Mouse (Mus musculus) left cerebral cortex, postnatal 14 days (tissue): ENCODE results near the gene Fbh1. TPM values are rescaled to one million over a fixed set of nuclear protein-coding genes. Genes with fewer than 3 reads are reported as not detected.
"Not testable (repeated sequence)": the region's sequence is repeated elsewhere in the genome, so short reads cannot be mapped to it uniquely, and the experiment has no call there.

ENCODE experiments used
- DNase-seq, 2 experiments: peaks; one replicate each; pipeline ENCODE4 v3.0.0; 2021 to 2022; ENCODE audit warnings: low spot score in 2 of 2, mixed read lengths in 1 of 2
- intact Hi-C: fragments of 180-260 bp; cut with DNase I; formaldehyde crosslinking; loops from one replicate; pipeline ENCODE4 v1.15.1; 2025
- total RNA-seq, 2 experiments: library from RNA; stranded (reverse); gene quantifications; 2 replicates each; pipeline ENCODE4 v1.2.3; 2021

Gene Fbh1
- total RNA-seq, 2 experiments from 2014 or later: 83.2 to 94.7 TPM

DNA sequence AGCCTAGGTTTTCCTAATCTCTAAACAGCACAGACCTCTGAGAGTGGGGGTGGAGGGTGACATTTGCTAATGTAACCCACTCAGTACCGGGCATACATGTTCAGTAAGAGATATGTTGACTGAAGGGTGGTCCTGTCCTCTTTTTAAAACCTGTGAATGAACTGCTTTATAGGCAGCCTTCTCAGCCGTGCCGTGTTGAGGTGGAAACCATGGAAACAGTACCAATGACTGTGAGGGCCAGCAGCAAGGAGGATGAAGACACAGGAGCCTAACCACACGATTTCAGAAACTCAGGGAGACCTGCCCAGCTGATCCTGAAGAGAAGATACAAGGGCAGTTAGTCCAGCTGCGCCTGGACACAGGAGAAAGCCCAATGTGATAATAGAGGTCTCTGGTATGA, 44.4 kb downstream of the Fbh1 start:
- intact Hi-C loops: no loop called here
- peak in 1 of 2 experiments; percentile 18 for DNase-seq

DNA sequence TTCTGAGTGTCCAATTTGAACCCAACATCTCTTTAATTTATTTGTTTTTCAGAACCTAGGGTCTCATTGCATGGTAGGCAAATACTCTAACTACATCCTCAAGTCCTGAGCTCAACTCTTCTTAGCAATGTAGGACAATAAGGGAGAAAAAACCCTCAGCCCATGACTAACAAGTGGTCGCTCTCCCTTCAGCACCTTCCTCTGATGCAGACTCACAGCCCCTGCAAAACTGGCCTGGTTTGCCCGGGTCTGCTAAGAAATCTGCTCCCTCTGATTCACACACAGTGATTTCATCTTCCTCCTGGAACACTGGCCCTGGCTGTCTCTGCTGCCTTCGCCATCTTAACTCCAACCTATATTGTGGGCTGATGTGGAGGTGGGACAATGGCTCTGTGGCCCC, 48.3 kb downstream of the Fbh1 start:
- intact Hi-C loops: no loop called here
- DNase-seq: no peak

DNA sequence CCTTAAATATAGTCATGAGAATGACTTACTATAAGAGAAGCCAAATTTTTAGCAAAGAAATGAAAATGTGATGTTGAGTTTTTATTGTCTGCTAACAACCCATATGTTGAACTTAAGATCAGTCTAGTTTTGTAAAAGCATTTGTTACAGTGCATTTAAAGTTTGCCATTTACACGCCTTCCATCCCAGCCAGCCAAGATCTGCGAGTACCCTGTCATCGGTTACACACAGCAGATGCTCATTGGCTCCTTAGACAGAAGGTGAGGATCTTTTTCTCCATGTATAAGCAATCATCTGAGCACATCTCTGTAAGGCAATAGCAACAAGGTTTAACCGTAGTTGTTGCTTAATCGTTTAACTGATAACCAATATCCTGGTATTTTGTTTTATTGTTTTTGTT, 49.8 kb downstream of the Fbh1 start:
- DNase-seq: no peak
- intact Hi-C loops: no loop called here

DNA sequence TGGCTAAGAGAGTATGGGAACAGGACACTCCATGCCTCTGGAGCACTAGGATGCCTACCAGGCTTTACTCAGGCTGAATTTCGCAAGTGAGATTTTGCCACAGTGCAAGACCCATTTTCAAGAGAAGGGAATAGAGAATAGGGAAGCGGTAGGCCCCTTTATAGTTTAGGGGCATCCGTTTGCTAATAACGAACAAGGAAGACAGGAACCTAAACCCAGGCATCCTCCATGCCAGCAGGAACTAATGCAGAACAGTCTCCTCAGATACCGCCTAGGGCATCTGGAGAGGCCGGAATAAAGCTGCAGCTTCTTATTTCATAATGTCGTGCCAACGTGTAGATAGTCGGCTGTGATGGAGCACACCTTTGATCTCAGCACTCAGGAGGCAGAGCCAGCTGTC, 54.8 kb downstream of the Fbh1 start:
- intact Hi-C loops: no loop called here
- no peak for DNase-seq

DNA sequence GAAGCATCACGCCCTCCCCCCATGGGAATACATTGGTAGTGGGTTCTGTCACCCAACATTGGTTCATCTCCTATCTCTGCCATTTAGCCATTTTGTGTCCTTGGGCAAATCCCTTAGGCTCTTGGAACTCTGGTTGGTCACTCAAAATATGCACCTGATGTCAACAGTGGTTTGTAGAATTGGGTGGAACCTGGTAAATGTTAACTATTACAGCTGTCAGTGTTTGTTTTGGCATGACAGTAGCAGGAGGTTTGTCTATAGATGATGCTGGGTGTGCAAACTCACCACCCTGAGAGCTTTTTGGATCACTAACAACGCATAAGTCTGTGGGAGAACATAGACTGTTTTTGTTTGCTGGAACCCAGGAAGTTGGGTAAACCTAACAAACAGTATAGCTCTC, 58.8 kb downstream of the Fbh1 start:
- DNase-seq: no peak
- intact Hi-C loops: no loop called here

DNA sequence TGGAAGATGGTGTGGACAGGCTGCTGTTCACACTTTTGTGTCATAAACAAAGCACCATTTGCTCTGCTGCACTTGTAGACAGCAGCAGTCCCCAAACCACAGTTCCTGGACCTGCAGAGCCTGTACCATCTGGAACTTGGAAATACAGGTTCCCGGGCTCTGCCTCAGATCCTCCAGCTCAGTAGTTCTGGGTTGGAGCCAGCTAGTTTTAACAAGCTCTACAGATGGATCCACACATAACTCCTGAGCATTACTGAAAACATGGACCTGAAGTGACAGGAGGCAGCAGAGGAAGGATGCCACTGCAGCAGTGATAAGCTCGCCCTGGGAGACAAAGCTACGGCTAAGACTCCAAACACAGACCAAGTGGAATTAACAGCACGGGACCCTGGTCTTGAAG, 62.8 kb downstream of the Fbh1 start:
- intact Hi-C loops: no loop called here
- DNase-seq: peak; percentile 51 to 84

DNA sequence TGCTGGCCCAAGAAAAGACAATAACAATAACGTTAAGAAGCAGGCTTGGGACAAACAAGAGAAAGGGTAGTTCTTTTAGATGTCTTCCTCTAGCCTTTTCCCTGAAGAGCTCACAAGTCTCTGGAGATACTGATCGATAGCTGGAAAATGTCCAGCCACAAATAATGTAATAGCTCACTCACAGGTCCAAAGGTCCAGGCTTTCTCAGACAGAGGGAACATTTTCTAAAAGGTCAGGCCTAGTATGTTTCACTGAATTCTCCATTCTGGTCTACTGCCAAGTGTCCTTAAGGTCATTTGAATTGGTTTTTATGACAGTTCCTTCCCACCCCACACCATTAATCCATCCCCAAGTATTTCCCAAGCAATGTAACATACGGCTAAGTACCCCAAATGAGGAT, 64.4 kb downstream of the Fbh1 start:
- no peak for DNase-seq
- intact Hi-C loops: no loop called here

DNA sequence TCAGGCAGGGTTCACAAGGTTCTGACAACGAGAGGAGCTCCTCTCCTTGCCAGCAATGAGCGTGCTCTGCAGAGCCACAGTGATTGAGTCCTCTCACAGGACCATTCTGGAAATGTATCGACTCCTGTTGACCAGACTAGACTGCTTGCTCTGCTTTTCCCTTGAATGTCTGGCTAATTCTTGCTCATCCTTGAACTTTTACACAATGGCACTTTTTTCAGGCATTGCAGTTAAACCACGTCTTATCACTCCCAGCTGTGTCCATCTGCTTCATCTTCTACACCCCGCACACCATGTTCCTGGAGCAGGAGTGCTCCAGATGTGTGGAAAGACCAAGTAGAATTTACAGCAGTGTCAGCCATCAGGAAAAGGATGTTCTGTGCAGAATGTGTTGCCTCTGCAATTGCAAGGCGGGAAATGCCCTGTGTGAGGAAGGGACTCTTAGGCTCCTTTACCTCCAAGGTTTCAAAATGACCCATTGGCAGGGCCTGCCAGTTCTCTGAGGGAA, 64.8 kb downstream of the Fbh1 start:
- no peak for DNase-seq
- intact Hi-C loops: no loop called here

DNA sequence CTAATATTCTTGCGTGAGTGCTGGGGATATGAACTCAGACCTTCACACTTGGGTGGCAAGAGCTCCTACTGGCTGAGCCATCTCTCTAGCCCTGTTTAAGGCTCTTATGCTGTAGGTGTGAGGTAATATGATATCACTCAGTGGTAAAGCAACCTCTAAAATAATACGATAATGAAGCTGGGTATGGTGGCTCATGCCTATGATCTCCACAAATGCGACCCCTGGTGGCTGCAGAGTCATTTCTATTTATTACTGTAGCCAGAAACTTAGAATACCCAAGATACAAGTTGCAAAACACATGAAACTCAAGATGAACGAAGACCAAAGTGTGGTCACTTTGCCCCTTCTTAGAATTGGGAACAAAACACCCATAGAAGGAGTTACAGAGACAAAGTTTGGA, 67.3 kb downstream of the Fbh1 start:
- DNase-seq, intact Hi-C loops: not testable (repeated sequence)

DNA sequence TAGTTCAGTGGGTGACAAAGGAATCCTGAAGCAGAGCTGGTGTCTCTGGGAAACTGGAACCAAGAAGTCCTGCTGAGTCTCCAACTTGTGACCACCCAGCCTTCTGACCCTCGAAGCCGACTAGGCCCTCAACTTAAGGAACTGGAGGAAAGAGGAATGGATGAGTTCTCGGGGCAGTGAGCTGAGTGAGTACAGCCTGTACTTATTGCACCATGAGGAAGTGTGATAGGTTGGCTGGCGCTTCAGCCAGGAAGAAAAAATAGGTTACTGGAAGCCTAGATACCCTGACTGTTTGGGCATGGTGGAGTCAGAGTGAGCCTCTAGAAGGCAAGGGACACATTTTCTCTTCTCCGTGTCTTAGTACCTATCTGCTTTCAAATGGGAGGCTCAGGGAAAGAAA, 68.8 kb downstream of the Fbh1 start:
- DNase-seq: peak in 1 of 2 experiments; percentile 16
- intact Hi-C loops: no loop called here

DNA sequence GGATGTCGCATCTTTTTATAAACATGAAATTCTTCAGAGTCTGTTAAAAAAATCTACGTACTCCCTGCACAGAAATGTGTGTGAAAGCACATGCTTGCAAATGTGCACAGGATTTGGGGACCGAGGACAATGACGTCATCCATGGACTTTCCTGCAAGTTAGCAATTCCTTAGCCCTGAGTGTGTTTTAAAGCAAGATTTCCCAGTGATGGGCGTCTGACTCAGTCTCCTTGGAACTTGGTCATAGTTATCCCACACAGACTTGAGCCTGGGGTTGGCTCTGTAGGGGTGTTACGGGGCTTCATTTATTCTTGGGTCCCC, 70.7 kb downstream of the Fbh1 start:
- intact Hi-C loops: no loop called here
- peak in 1 of 2 experiments; percentile 10 for DNase-seq

DNA sequence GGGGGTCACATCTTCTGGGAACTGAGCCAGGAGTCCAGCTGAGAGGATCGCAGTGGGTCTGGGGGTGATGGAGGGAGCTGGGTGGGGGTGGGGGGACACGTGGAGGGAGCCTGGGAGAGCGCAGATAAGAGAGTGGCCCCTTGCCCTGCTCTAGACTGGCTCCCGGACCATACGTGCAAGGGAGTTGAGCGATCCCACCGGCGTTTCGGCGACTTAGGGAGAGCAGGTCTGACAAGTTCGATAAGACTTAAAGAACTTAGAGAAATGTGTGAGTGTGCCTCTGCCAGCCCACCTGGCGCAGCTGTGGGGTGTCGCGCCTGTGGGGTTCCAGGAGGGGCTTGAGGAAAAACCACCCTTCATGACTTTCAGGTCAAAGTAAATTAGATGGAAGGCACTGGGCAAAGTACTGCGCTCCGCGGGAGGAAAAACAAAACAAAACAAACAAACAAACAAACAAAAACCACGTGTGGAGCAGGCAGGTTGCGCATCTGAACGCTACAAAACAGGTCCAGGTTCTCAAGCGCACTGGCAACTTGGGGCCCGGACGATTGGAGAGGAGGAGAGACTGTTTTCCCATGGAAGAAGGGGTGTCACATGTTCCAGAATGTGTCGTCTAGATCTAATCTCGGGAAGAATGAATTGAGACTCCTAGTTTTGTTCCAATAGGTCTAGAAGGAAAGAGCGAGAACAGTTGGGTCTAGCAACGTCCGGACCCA, 71.2 kb downstream of the Fbh1 start:
- peak in 1 of 2 experiments; percentile 32 for DNase-seq
- intact Hi-C loops: no loop called here

DNA sequence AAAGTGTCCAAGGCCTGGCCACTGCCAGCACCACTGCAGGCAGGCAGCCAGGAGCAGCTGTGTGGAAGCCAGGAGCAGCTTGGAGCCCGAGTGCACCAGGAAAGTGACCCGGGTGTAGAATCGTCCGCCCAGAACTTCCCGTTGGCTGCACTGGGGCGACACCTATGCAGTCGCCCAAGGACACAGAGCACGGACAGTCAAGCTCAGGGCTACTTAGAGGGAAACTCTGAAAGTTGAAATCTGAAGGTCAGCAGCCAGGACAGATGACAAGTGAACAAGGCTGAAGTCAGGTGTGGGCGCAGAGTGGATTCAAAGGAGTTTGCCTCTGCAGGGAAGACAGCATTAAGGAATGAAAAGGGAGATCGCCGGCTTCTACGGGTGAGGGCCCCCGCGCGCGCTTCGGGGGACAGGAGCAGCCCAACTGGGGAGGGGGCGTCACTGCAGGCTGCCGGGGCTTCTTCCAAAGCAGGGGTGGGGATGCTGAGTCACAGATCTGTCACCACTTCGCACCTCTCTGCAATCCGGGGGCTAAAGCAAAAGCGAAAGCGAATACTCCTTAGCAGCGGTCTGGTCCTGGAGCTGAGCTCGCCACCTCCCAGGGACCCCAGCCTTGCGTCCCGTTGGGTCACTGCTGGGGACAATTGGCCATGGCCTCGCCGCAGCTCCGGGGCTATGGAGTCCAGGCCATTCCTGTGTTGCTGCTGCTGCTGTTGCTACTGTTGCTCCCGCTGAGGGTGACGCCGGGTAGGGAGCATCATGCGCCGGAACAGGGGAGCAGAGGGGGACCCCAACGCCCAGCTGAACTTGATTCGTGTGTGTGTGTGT, 72.0 kb downstream of the Fbh1 start, which contains the start of gene Il15ra:
TSS of gene Il15ra (plus strand) at position 90 of the 825 bp plus-strand sequence.
- DNase-seq: peak; percentile 44 to 49

DNA sequence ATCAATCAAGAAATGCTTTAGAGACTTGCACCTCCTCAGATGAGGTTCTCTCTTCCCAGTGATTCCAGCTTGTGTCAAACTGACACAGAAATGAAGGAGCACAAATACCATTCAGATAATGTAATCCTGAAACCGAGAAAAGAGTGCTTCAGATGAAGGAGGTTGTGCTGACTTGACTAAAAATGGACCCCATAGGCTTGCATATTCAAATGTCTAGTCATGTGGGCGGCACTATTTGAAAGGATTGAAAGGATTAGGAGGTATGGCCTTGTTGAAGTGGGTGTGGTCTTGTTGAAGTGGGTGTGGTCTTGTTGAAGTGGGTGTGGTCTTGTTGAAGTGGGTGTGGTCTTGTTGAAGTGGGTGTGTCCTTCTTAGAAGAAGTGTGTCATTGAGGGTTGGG, 77.5 kb downstream of the Fbh1 start:
- no peak for DNase-seq
- intact Hi-C loops: no loop called here

More for the DNA sequence above, 72.0 kb downstream of the Fbh1 start, which contains the start of gene Il15ra:
- intact Hi-C loops: no loop called here

DNA sequence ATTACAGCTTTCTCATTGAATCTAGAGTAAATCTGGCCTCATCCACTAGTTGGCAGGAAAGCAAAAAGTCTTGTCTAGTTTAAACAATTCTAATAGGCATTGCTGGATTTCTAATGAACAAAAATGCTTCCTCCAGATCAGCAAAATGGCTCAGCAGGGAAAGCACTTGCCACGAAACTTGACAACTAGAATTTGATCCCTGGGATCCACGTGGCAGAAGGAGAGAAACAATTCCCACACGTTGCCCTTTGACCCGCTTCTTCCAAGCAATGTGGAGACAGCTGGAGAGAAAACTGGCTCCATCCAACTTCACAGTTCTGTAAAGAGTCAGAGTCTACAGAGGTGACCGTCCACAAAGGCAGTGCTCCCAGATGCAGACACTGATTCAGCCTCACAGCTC, 78.4 kb downstream of the Fbh1 start:
- intact Hi-C loops: no loop called here
- no peak for DNase-seq

DNA sequence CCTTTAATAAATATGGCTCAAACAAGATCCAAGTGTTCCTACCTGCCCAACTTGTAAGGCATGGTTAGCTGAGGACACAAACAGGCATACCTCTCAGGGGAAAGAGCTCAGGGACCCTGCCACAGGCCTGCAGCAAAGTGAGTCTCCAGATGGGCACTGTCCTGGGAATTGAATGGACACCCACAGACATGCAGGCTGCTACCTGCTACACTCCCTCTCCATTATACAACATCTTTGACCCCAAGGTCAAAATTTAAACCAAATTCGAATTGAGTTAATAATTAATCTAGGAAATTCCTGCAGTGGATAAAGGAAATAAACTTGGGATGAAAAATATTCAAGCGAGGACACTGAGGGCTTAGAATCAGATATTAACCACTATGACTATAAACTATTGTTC, 81.5 kb downstream of the Fbh1 start:
- DNase-seq: no peak
- intact Hi-C loops: no loop called here

DNA sequence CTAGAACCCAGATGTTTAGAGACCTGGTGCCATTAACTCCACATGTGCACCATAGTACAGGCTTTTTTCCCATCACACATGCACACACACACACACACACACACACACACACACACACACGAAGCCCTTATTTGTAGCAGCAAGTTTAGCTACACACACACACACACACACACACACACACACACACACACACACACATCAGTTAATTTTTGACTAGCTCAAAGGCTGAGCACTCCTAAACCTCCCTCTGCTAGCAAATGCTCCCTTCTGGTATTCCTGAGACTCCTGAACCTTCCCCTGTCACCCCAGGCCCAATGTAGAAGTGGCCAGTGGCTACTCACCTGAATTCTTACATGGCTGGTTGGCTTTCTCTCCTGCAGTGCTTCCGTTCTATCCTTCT, 83.3 kb downstream of the Fbh1 start:
- DNase-seq: no peak
- intact Hi-C loops: no loop called here

DNA sequence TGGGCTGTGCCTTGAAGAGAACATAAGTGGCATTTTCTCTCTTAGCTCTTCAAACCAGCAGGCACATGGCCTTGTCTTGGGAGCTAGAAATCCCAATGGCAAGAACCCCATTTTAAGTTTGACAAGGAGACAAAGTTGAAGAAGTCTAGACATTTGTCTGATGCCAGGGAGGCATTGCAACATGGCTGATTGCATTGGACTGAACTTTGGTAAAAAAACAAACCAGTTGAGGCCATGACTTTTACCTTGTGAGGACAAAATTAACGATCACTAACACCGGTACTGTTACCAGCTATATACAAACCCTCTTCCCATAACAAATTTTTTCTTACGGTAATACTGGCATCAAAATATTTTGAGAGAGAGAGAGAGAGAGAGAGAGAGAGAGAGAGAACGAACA, 84.0 kb downstream of the Fbh1 start:
- intact Hi-C loops: no loop called here

More for the DNA sequence above, 84.0 kb downstream of the Fbh1 start:
- DNase-seq: no peak
